Mouse (Mus musculus): ENCODE results near the gene Lipa. TPM values are rescaled to one million over a fixed set of nuclear protein-coding genes. Genes with fewer than 3 reads are reported as not detected.

Gene Lipa
- polyA plus RNA-seq, 1 experiment from 2014 or later = 36.0 TPM

- peak; percentile 65; the same call in 1 of the 2 replicates for ATAC-seq (ENCODE audit: low FRiP score, low TSS enrichment)
- WGBS = 55% methylated on average over 4 of the region's 4 CpGs
These were observed 81.8 kb downstream of the Lipa start for GRCm38 (mm10) chr19:34445410-34446012.

GRCm38 (mm10) chr19:34444785-34445184, 82.5 kb downstream of the Lipa start:
- H3K4me2 ChIP-seq (replicated peaks; ENCODE audit: low read depth, low read length) = no peak overlapping the region
- H3K27me3 ChIP-seq (ENCODE audit: insufficient read depth, low read length) = no peaks in the 10 kb centered on the region
- no peak overlapping the region for H3K27ac ChIP-seq (ENCODE audit: low read length)
- H3K36me3 ChIP-seq (ENCODE audit: insufficient read depth, low read length) = no peaks in the 10 kb centered on the region
- no peak overlapping the region for H3K9ac ChIP-seq (replicated peaks; ENCODE audit: low read length)
- 84% methylated on average over 3 of the region's 3 CpGs for WGBS
- H3K4me1 ChIP-seq (ENCODE audit: insufficient read depth, low read length) = no peaks in the 10 kb centered on the region
- no peak overlapping the region for H3K4me3 ChIP-seq (ENCODE audit: low read length)
- no peak for ATAC-seq (ENCODE audit: low FRiP score, low TSS enrichment)
- no peaks in the 10 kb centered on the region for H3K9me3 ChIP-seq (ENCODE audit: low read length)

More at GRCm38 (mm10) chr19:34445410-34446012, 81.8 kb downstream of the Lipa start:
- Histone ChIP-seq H3K9ac (replicated peaks; ENCODE audit: low read length) (no peak overlapping the region), H3K36me3 (ENCODE audit: insufficient read depth, low read length) (no peaks in the 10 kb centered on the region), H3K9me3 (ENCODE audit: low read length) (no peaks in the 10 kb centered on the region), H3K4me1 (ENCODE audit: insufficient read depth, low read length) (no peaks in the 10 kb centered on the region), H3K4me3 (ENCODE audit: low read length) (peak overlapping the region; percentile 5; the same call in 1 of the 2 replicates), H3K4me2 (replicated peaks; ENCODE audit: low read depth, low read length) (0 out of 2 replicates have a peak overlapping the region, but pooled peaks have one; percentile 30), H3K27ac (ENCODE audit: low read length) (peak overlapping the region; percentile 70; the same call in 1 of the 2 replicates), H3K27me3 (ENCODE audit: insufficient read depth, low read length) (no peaks in the 10 kb centered on the region)

Other genes starting within 250 kb of the Lipa start
- gene Fas, start 236.8 kb downstream of the Lipa start, polyA plus RNA-seq (2015; fragmentation: Nextera tagmentation; extraction: Ambion mirVana) = 4.0 and 5.3 TPM in 2 replicates
- gene Ch25h, start 52.3 kb downstream of the Lipa start, polyA plus RNA-seq (2015; fragmentation: Nextera tagmentation; extraction: Ambion mirVana) = 2.2 and 2.7 TPM in 2 replicates
- 11.5 and 11.8 TPM in 2 replicates for gene Ifit2, start 23.2 kb upstream of the Lipa start, polyA plus RNA-seq (2015; fragmentation: Nextera tagmentation; extraction: Ambion mirVana)
- 2.8 and 3.8 TPM in 2 replicates for gene Ifit3, start 56.1 kb upstream of the Lipa start, polyA plus RNA-seq (2015; fragmentation: Nextera tagmentation; extraction: Ambion mirVana)
- 0.16 and 0.18 TPM in 2 replicates for gene Ifit1bl1, start 74.5 kb upstream of the Lipa start, polyA plus RNA-seq (2015; fragmentation: Nextera tagmentation; extraction: Ambion mirVana)
- 1.1 and 1.8 TPM in 2 replicates for gene Ifit3b, start 80.5 kb upstream of the Lipa start, polyA plus RNA-seq (2015; fragmentation: Nextera tagmentation; extraction: Ambion mirVana)
- 0.10 and 0.33 TPM in 2 replicates for gene Ifit1bl2, start 113.3 kb upstream of the Lipa start, polyA plus RNA-seq (2015; fragmentation: Nextera tagmentation; extraction: Ambion mirVana)
- 0.28 and 0.51 TPM in 2 replicates for gene Ifit1, start 113.4 kb upstream of the Lipa start, polyA plus RNA-seq (2015; fragmentation: Nextera tagmentation; extraction: Ambion mirVana)
- 17.9 and 19.1 TPM in 2 replicates for gene Slc16a12, start 219.8 kb upstream of the Lipa start, polyA plus RNA-seq (2015; fragmentation: Nextera tagmentation; extraction: Ambion mirVana)